Mouse (Mus musculus): ENCODE measurements at regions not wholly inside any gene's neighbourhood (a gene's known extent, or its start where the extent isn't known, plus 50 kb on each side); places are given as distances from the start of the nearest gene placed in this dataset.
A peak's percentile ranks its signal among the peaks of the same experiment; 100 is the strongest.

GRCm38 (mm10) chr13:5728172-5728571 lies 133.1 kb upstream of the Klf6 start:
- DNase-seq = no peak

GRCm38 (mm10) chr13:5728808-5729207 lies 132.5 kb upstream of the Klf6 start:
- DNase-seq = no peak

- DNase-seq = no peak
Measured at GRCm38 (mm10) chr13:5729426-5730068, 131.7 kb upstream of the Klf6 start.

- no peak for DNase-seq
Measured at GRCm38 (mm10) chr13:5732206-5732605, 129.1 kb upstream of the Klf6 start.

GRCm38 (mm10) chr13:5735027-5735624 lies 126.2 kb upstream of the Klf6 start:
- no peak for DNase-seq

GRCm38 (mm10) chr13:5736472-5736871 lies 124.8 kb upstream of the Klf6 start:
- DNase-seq = no peak

- DNase-seq = no peak
Measured at GRCm38 (mm10) chr13:5737214-5737613, 124.1 kb upstream of the Klf6 start.

- no peak for DNase-seq
Measured at GRCm38 (mm10) chr13:5740805-5741204, 120.5 kb upstream of the Klf6 start.

- no peak for DNase-seq
Measured at GRCm38 (mm10) chr13:5744949-5745348, 116.3 kb upstream of the Klf6 start.

- no peak for DNase-seq
Measured at GRCm38 (mm10) chr13:5757176-5757575, 104.1 kb upstream of the Klf6 start.

- no peak for DNase-seq
Measured at GRCm38 (mm10) chr13:5757963-5758362, 103.3 kb upstream of the Klf6 start.

- no peak for DNase-seq
Measured at GRCm38 (mm10) chr13:5760030-5760429, 101.3 kb upstream of the Klf6 start.

- no peak for DNase-seq
Measured at GRCm38 (mm10) chr13:5766394-5766793, 94.9 kb upstream of the Klf6 start.

GRCm38 (mm10) chr13:5767202-5767601 lies 94.1 kb upstream of the Klf6 start:
- DNase-seq = no peak

- no peak for DNase-seq
Measured at GRCm38 (mm10) chr13:5768699-5769098, 92.6 kb upstream of the Klf6 start.

GRCm38 (mm10) chr13:5769283-5770260 lies 91.7 kb upstream of the Klf6 start:
- DNase-seq = no peak

GRCm38 (mm10) chr13:5773811-5774210 lies 87.5 kb upstream of the Klf6 start:
- no peak for DNase-seq

- no peak for DNase-seq
Measured at GRCm38 (mm10) chr13:5778443-5779171, 82.7 kb upstream of the Klf6 start.

- DNase-seq = no peak
Measured at GRCm38 (mm10) chr13:5779410-5779809, 81.9 kb upstream of the Klf6 start.

- DNase-seq = no peak
Measured at GRCm38 (mm10) chr13:5782540-5782939, 78.7 kb upstream of the Klf6 start.

- no peak for DNase-seq
Measured at GRCm38 (mm10) chr13:5787114-5787513, 74.2 kb upstream of the Klf6 start.

- DNase-seq = no peak
Measured at GRCm38 (mm10) chr13:5789302-5789701, 72.0 kb upstream of the Klf6 start.

GRCm38 (mm10) chr13:5802079-5802478 lies 59.2 kb upstream of the Klf6 start:
- DNase-seq = peak; percentile 28
